Mouse (Mus musculus) liver, embryonic 16.5 days (tissue): ENCODE results near the gene Zfp775. TPM values are rescaled to one million over a fixed set of nuclear protein-coding genes. Genes with fewer than 3 reads are reported as not detected.

Source experiments
- ATAC-seq: fragments of 200-750 bp; cut with Nextera tagmentation; 2 replicates; pipeline ENCODE4 v1.8.0; 2017; ENCODE audit warnings: low read depth, mild to moderate bottlenecking, moderate number of reproducible peaks, moderate library complexity
- H3K27ac ChIP-seq: fragments of 300-500 bp; sonication (generic); 2 replicates; pipeline ENCODE4 v1.5.1; 2014; ENCODE audit warnings: mild to moderate bottlenecking, low read length
- H3K27me3 ChIP-seq: fragments of 300-500 bp; sonication (generic); 2 replicates; pipeline ENCODE4 v1.6.1; 2014; ENCODE audit warnings: low read depth, low read length, mixed read lengths; ENCODE audit not compliant: control insufficient read depth, insufficient read depth
- H3K36me3 ChIP-seq: fragments of 300-500 bp; sonication (generic); 2 replicates; pipeline ENCODE4 v1.6.1; 2014; ENCODE audit warnings: mild to moderate bottlenecking; ENCODE audit not compliant: control insufficient read depth, insufficient read depth
- H3K4me1 ChIP-seq: fragments of 300-500 bp; sonication (generic); 2 replicates; pipeline ENCODE4 v1.6.1; 2014; ENCODE audit warnings: low read depth, low read length, mixed read lengths; ENCODE audit not compliant: control insufficient read depth
- H3K4me2 ChIP-seq: fragments of 300-500 bp; sonication (generic); 2 replicates; pipeline ENCODE4 v1.6.1; 2014; ENCODE audit warnings: low read depth, low read length, mixed read lengths
- H3K4me3 ChIP-seq: fragments of 300-500 bp; sonication (generic); 2 replicates; pipeline ENCODE4 v1.5.1; 2014; ENCODE audit warnings: low read depth, mild to moderate bottlenecking, low read length
- H3K9ac ChIP-seq: fragments of 300-500 bp; sonication (generic); 2 replicates; pipeline ENCODE4 v1.6.1; 2014; ENCODE audit warnings: low read depth, low read length
- H3K9me3 ChIP-seq: fragments of 300-500 bp; sonication (generic); replicated peaks from 2 replicates; pipeline ENCODE4 v1.6.1; 2016; ENCODE audit warnings: low read length; ENCODE audit not compliant: control insufficient read depth
- WGBS: fragments of 180-500 bp; shearing (Covaris S2); extraction: QIAGEN DNeasy Blood & Tissue Kit; methylation state at CpG from one replicate; pipeline ENCODE4 v1.1.7; 2014; ENCODE audit not compliant: insufficient replicate concordance; 5-methylcytosine and 5-hydroxymethylcytosine counted together
- polyA plus RNA-seq: library from polyadenylated mRNA; unstranded; fragments of >200 nt; fragmentation: Nextera tagmentation; extraction: Ambion mirVana; gene quantifications from 2 replicates; pipeline ENCODE4 v1.2.1, GENCODE M21; 2015

Gene Zfp775
- polyA plus RNA-seq, 1 experiment from 2014 or later = 2.3 TPM

- H3K27ac ChIP-seq = no peak overlapping the region
- H3K36me3 ChIP-seq = no peaks in the 10 kb centered on the region
- no peaks in the 10 kb centered on the region for H3K4me1 ChIP-seq
- 38% methylated on average over 3 of the region's 3 CpGs for WGBS
- no peak overlapping the region for H3K9ac ChIP-seq
- H3K4me3 ChIP-seq = no peak overlapping the region
- ATAC-seq = no peak
- no peaks in the 10 kb centered on the region for H3K9me3 ChIP-seq
- H3K27me3 ChIP-seq = no peaks in the 10 kb centered on the region
- H3K4me2 ChIP-seq = no peak overlapping the region
These were observed 20.6 kb upstream of the Zfp775 start for GRCm38 (mm10) chr6:48581257-48581656.

- WGBS = 61% methylated on average over 3 of the region's 3 CpGs
- no peaks in the 10 kb centered on the region for H3K36me3 ChIP-seq
- no peaks in the 10 kb centered on the region for H3K9me3 ChIP-seq
- H3K4me2 ChIP-seq = no peak overlapping the region
- ATAC-seq = no peak
- no peaks in the 10 kb centered on the region for H3K27me3 ChIP-seq
- no peaks in the 10 kb centered on the region for H3K4me1 ChIP-seq
- H3K27ac ChIP-seq = no peak overlapping the region
- no peak overlapping the region for H3K9ac ChIP-seq
- no peak overlapping the region for H3K4me3 ChIP-seq
These were observed 19.8 kb upstream of the Zfp775 start for GRCm38 (mm10) chr6:48582037-48582436.

- 12% methylated on average over 6 of the region's 6 CpGs for WGBS
- Histone ChIP-seq H3K9me3 (no peaks in the 10 kb centered on the region), H3K27me3 (no peaks in the 10 kb centered on the region), H3K4me3 (no peak within 1 kb of the TSS), H3K4me2 (no peak within 1 kb of the TSS), H3K4me1 (peaks cover 7% of the 10 kb centered on the region), H3K27ac (no peak within 1 kb of the TSS), H3K36me3 (no peaks in the 10 kb centered on the region), H3K9ac (no peak within 1 kb of the TSS)
- no peak for ATAC-seq
These were observed 12.6 kb upstream of the Zfp775 start, which contains the start of gene Gm45021 for GRCm38 (mm10) chr6:48589194-48589750. TSS of gene Gm45021 (plus strand) at chr6:48589610.

GRCm38 (mm10) chr6:48591221-48591845 lies 10.5 kb upstream of the Zfp775 start:
- Histone ChIP-seq H3K9ac (no peak overlapping the region), H3K4me3 (no peak overlapping the region), H3K27ac (peak overlapping the region; percentile 58), H3K36me3 (peaks cover 4% of the 10 kb centered on the region), H3K4me2 (peak overlapping the region; percentile 18), H3K4me1 (peaks cover 9% of the 10 kb centered on the region), H3K9me3 (no peaks in the 10 kb centered on the region), H3K27me3 (no peaks in the 10 kb centered on the region)
- 54% methylated on average over 3 of the region's 3 CpGs for WGBS
- ATAC-seq = no peak

- no peak overlapping the region for H3K4me3 ChIP-seq
- H3K27ac ChIP-seq = peak overlapping the region; percentile 72
- ATAC-seq = 0 out of 2 replicates have a peak, but pooled peaks have one; percentile 42
- peak overlapping the region; percentile 27 for H3K4me2 ChIP-seq
- H3K9me3 ChIP-seq = no peaks in the 10 kb centered on the region
- H3K36me3 ChIP-seq = peaks cover 10% of the 10 kb centered on the region
- no peaks in the 10 kb centered on the region for H3K27me3 ChIP-seq
- no peak overlapping the region for H3K9ac ChIP-seq
- H3K4me1 ChIP-seq = peaks cover 9% of the 10 kb centered on the region
- 59% methylated on average over 6 of the region's 6 CpGs for WGBS
These were observed 10.0 kb upstream of the Zfp775 start for GRCm38 (mm10) chr6:48591871-48592270.

- peaks cover 9% of the 10 kb centered on the region for H3K4me1 ChIP-seq
- WGBS = 8% methylated on average over 45 of the region's 45 CpGs
- peaks cover 23% of the 10 kb centered on the region for H3K36me3 ChIP-seq
- H3K4me2 ChIP-seq = peak within 1 kb of the TSS; percentile 69
- peak within 1 kb of the TSS; percentile 70 for H3K9ac ChIP-seq
- peak; percentile 89 for ATAC-seq
- peak within 1 kb of the TSS; percentile 76 for H3K27ac ChIP-seq
- peak within 1 kb of the TSS; percentile 70 for H3K4me3 ChIP-seq
- no peaks in the 10 kb centered on the region for H3K9me3 ChIP-seq
- H3K27me3 ChIP-seq = no peaks in the 10 kb centered on the region
These were observed 8.5 kb upstream of the Zfp775 start, which contains the start of the genes Repin1 and Gm44965 for GRCm38 (mm10) chr6:48593158-48594042. TSS of gene Repin1 (plus strand) at chr6:48593883. TSS of gene Gm44965 (plus strand) at chr6:48593941.

GRCm38 (mm10) chr6:48594043-48594738 lies 7.7 kb upstream of the Zfp775 start:
- no peaks in the 10 kb centered on the region for H3K9me3 ChIP-seq
- H3K4me3 ChIP-seq = peak overlapping the region; percentile 70
- peak overlapping the region; percentile 70 for H3K9ac ChIP-seq
- peaks cover 23% of the 10 kb centered on the region for H3K36me3 ChIP-seq
- H3K4me2 ChIP-seq = peak overlapping the region; percentile 69
- peak; percentile 11; the same call in 1 of the 2 replicates for ATAC-seq
- H3K27me3 ChIP-seq = no peaks in the 10 kb centered on the region
- peaks cover 9% of the 10 kb centered on the region for H3K4me1 ChIP-seq
- H3K27ac ChIP-seq = peak overlapping the region; percentile 76
- WGBS = 1% methylated on average over 34 of the region's 41 CpGs

- WGBS = 33% methylated on average over 1 of the region's 1 CpGs
These were observed 6.6 kb upstream of the Zfp775 start for GRCm38 (mm10) chr6:48595278-48595677.

More at GRCm38 (mm10) chr6:48595278-48595677, 6.6 kb upstream of the Zfp775 start:
- Histone ChIP-seq H3K9ac (peak overlapping the region; percentile 70; the same call in 1 of the 2 replicates), H3K27ac (0 out of 2 replicates have a peak overlapping the region, but pooled peaks have one; percentile 9), H3K9me3 (no peaks in the 10 kb centered on the region), H3K4me3 (peak overlapping the region; percentile 70), H3K4me2 (peak overlapping the region; percentile 69), H3K36me3 (peaks cover 23% of the 10 kb centered on the region), H3K4me1 (peaks cover 9% of the 10 kb centered on the region), H3K27me3 (no peaks in the 10 kb centered on the region)
- no peak for ATAC-seq
